Mouse (Mus musculus) kidney, adult 2 months (tissue): ENCODE measurements at regions not wholly inside any gene's neighbourhood (a gene's known extent, or its start where the extent isn't known, plus 50 kb on each side); places are given as distances from the start of the nearest gene placed in this dataset.

Experiments
- CTCF ChIP-seq: fragments of 200-500 bp; conservative IDR thresholded peaks from 2 replicates; pipeline ENCODE4 v1.5.1; 2011; ENCODE audit warnings: low read depth, mild to moderate bottlenecking, control low read depth, low read length, moderate library complexity, mixed read lengths; ENCODE audit not compliant: insufficient read depth, insufficient read length
- POLR2A ChIP-seq: fragments of 200-500 bp; IDR thresholded peaks from one replicate; pipeline ENCODE4 v1.6.1; 2011; ENCODE audit warnings: low read depth, low read length, control low read depth

DNA sequence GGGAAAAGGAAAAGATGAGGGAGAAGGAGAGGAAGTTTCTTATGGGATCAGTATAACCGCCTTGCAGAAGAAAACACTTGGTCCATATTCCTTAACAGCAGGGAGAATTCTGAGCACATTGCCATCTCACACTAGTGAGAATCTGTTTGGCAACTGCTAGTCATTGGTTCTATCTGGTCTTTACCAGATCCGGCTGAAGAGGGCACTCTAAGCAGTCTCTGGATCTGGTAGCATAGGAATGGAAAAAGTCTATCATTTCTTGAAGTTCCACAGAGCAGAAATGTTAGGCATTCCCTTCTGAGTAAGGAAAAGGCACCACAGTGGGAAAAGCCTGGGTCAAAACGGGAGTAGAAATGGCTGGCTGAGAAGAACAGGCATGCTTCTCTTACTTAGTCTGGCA, 315.4 kb upstream of the Apob start:
- TF ChIP-seq CTCF, result no peak
- TF ChIP-seq POLR2A, result no peak
